Mouse (Mus musculus) kidney, embryonic 16.5 days (tissue): ENCODE measurements around the gene Fam155a. TPM values are rescaled to one million over a fixed set of nuclear protein-coding genes. Genes with fewer than 3 reads are reported as not detected.

Experiments
- ATAC-seq: fragments of 200-750 bp; cut with Nextera tagmentation; 2 replicates; pipeline ENCODE4 v1.8.0; 2017; ENCODE audit warnings: moderate TSS enrichment; ENCODE audit not compliant: low FRiP score, low TSS enrichment
- H3K27ac ChIP-seq: fragments of 300-500 bp; sonication (generic); 2 replicates; pipeline ENCODE4 v1.5.1; 2014; ENCODE audit warnings: low read length
- H3K27me3 ChIP-seq: fragments of 300-500 bp; sonication (generic); 2 replicates; pipeline ENCODE4 v1.6.1; 2014; ENCODE audit warnings: low read length, control low read depth, mixed read lengths; ENCODE audit not compliant: insufficient read depth
- H3K36me3 ChIP-seq: fragments of 300-500 bp; sonication (generic); 2 replicates; pipeline ENCODE4 v1.6.1; 2014; ENCODE audit warnings: low read length, control low read depth, mixed read lengths; ENCODE audit not compliant: insufficient read depth
- H3K4me1 ChIP-seq: fragments of 300-500 bp; sonication (generic); 2 replicates; pipeline ENCODE4 v1.6.1; 2014; ENCODE audit warnings: low read length, control low read depth, mixed read lengths; ENCODE audit not compliant: insufficient read depth
- H3K4me2 ChIP-seq: fragments of 300-500 bp; sonication (generic); replicated peaks from 2 replicates; pipeline ENCODE4 v1.6.1; 2014; ENCODE audit warnings: low read depth, low read length
- H3K4me3 ChIP-seq: fragments of 300-500 bp; sonication (generic); 2 replicates; pipeline ENCODE4 v1.5.1; 2014; ENCODE audit warnings: mild to moderate bottlenecking, low read length
- H3K9ac ChIP-seq: fragments of 300-500 bp; sonication (generic); replicated peaks from 2 replicates; pipeline ENCODE4 v1.6.1; 2014; ENCODE audit warnings: low read length
- H3K9me3 ChIP-seq: fragments of 300-500 bp; sonication (generic); 2 replicates; pipeline ENCODE4 v1.6.1; 2016; ENCODE audit warnings: low read length, control low read depth
- WGBS: fragments of 180-500 bp; shearing (Covaris S2); extraction: QIAGEN DNeasy Blood & Tissue Kit; methylation state at CpG from one replicate; pipeline ENCODE4 v1.1.7; 2014; 5-methylcytosine and 5-hydroxymethylcytosine counted together
- polyA plus RNA-seq: library from polyadenylated mRNA; unstranded; fragments of >200 nt; fragmentation: Nextera tagmentation; extraction: Ambion mirVana; gene quantifications from 2 replicates; pipeline ENCODE4 v1.2.1, GENCODE M21; 2015

Gene Fam155a
- polyA plus RNA-seq, 1 experiment from 2014 or later: 0.27 TPM

DNA sequence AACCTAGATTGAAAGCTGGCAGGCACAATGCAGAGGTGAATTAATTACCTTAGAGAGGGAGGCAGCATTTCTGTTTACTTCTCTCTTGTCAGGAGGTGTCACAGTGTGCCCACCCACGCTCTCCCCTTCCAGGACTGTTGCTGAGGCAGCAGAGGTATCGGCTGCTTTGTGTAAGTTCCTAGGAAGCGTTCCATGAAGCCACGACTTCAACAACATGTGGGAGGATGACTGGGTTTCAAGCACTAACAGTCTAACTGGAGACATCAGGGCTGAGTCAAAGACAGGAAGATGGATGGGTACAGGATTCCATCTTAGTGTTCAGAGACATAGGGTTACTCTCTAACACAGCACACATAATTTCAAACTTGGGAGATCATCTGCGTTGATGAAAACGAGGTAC, 189.1 kb downstream of the Fam155a start:
- no peaks in the 10 kb centered on the region for H3K9me3 ChIP-seq
- no peaks in the 10 kb centered on the region for H3K4me1 ChIP-seq
- no peak overlapping the region for H3K4me2 ChIP-seq
- no peaks in the 10 kb centered on the region for H3K27me3 ChIP-seq
- 19% methylated on average over 6 of the region's 6 CpGs for WGBS
- H3K27ac ChIP-seq: no peak overlapping the region
- H3K36me3 ChIP-seq: no peaks in the 10 kb centered on the region
- ATAC-seq: peak; percentile 76
- no peak overlapping the region for H3K4me3 ChIP-seq
- no peak overlapping the region for H3K9ac ChIP-seq

DNA sequence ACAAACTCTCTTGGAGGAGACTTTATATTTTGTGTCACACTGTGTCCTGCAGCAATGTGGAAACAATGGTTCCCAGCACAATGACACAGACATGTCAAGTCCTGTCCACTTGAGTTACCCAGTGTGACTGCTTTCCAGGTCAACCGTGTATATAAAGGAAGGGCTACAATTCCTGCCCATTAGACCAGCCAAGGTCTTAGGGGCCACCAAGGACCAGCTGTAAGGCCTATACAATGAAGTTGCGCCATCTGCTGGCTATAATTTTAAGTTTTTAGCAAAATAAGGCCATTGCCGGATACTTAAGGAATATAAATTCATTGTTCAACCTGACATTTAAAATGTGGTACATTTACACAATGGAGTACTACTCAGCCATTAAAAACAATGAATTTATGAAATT, 190.8 kb downstream of the Fam155a start:
- no peak overlapping the region for H3K27ac ChIP-seq
- ATAC-seq: no peak
- WGBS: 34% methylated on average over 3 of the region's 3 CpGs

DNA sequence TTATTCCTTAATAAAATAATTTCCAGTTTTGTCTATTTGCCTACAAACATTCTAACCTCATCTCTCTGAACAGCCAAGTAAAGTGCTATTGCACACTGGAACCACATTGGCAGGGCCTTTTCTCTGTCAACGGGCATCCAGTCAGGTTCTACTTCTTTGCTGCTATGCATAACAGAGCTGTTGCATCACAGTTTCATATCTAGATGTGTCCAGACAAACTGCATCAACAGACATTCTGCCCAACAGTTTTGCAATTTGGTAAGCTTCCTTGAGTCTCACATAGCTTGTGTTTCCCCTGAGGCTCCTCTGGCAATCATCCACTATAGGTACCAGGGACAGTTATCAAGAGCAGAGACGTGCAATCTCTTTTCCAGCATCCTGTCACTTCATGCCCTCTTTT, 199.0 kb downstream of the Fam155a start:
- Histone ChIP-seq H3K4me2 (no peak overlapping the region), H3K27me3 (no peaks in the 10 kb centered on the region), H3K9ac (no peak overlapping the region), H3K4me3 (no peak overlapping the region), H3K36me3 (no peaks in the 10 kb centered on the region), H3K27ac (no peak overlapping the region), H3K9me3 (no peaks in the 10 kb centered on the region), H3K4me1 (no peaks in the 10 kb centered on the region)
- 81% methylated on average over 2 of the region's 2 CpGs for WGBS
- no peak for ATAC-seq

More for the DNA sequence above, 190.8 kb downstream of the Fam155a start:
- no peak overlapping the region for H3K4me3 ChIP-seq
- no peaks in the 10 kb centered on the region for H3K9me3 ChIP-seq
- no peaks in the 10 kb centered on the region for H3K27me3 ChIP-seq
- no peak overlapping the region for H3K4me2 ChIP-seq
- H3K36me3 ChIP-seq: no peaks in the 10 kb centered on the region
- no peak overlapping the region for H3K9ac ChIP-seq
- H3K4me1 ChIP-seq: no peaks in the 10 kb centered on the region

DNA sequence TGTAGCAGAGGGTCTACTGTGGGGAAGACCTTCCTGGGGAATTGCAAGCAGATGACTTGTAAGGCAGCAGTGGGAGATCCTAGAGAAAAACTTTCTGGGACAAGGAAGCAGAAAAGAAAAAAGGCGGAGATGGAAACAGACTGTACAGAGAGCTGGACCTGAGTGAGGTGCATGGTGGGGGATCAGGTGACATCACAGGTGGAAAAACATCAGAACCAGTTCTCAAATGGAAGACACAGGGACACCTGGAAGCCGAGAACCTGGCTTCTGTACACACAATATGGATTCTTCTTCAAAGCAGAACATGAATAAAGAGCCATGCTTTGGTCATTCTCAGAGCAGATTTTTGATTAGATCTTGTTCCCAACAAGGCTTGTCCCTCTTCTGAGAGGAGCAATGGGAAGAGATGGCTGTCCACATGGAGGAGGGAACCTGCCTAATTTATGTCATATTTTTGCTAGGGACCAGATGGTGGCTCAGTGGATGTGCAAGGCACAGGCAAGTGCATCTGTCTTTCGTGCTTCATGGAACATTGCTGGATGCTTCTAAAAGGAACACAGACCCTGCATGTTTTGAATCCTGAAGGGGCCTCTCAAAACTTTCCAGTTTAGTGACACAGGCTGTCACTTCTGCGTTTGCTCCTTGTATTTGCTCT, 201.3 kb downstream of the Fam155a start:
- ATAC-seq: no peak
- no peak overlapping the region for H3K9ac ChIP-seq
- 79% methylated on average over 4 of the region's 4 CpGs for WGBS

DNA sequence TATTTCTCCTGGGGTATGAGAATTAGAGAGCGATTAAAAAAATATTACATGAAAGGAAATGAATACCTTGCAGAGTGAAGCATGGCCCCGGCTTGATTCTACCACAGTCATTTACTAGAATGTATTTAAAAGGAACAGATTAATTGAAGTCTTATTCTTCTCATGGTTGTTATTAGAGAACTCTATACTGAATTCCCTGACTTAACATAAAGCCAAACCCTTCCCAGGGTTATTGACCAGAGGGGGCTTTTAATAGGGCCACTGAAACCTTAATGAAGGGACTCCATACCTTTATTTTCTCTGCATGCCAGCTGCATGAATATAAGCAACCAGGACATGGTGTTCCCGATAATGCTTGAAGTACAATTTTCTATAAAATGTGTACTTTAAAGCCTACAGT, 221.8 kb downstream of the Fam155a start:
- H3K27me3 ChIP-seq: no peaks in the 10 kb centered on the region
- no peak for ATAC-seq
- WGBS: 94% methylated on average over 3 of the region's 3 CpGs
- no peak overlapping the region for H3K27ac ChIP-seq
- no peaks in the 10 kb centered on the region for H3K36me3 ChIP-seq
- H3K4me2 ChIP-seq: no peak overlapping the region
- H3K9ac ChIP-seq: no peak overlapping the region
- H3K9me3 ChIP-seq: no peaks in the 10 kb centered on the region
- no peak overlapping the region for H3K4me3 ChIP-seq
- H3K4me1 ChIP-seq: no peaks in the 10 kb centered on the region

More for the DNA sequence above, 201.3 kb downstream of the Fam155a start:
- H3K4me3 ChIP-seq: no peak overlapping the region
- H3K36me3 ChIP-seq: no peaks in the 10 kb centered on the region
- H3K4me1 ChIP-seq: no peaks in the 10 kb centered on the region
- H3K9me3 ChIP-seq: no peaks in the 10 kb centered on the region
- H3K27ac ChIP-seq: no peak overlapping the region
- H3K27me3 ChIP-seq: no peaks in the 10 kb centered on the region
- H3K4me2 ChIP-seq: no peak overlapping the region

DNA sequence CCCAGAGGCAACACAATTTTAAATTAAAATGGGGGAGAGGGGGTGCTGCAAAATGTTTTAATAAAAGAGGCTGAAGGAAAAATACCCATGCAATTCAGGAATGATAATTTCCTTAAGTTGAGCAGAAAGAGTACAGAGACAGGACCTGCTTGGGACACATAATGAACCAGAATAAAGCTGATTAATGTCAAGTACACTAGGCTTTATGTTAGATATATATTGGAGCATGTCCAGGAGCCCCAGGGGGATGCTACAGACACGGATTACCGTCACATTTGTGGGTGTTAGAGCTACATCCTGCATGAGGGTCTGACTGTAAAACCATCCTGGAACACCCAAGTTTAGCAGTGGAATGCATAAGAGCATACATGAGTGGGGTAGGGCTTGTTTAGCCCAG, 223.4 kb downstream of the Fam155a start:
- Histone ChIP-seq H3K36me3 (no peaks in the 10 kb centered on the region), H3K27ac (no peak overlapping the region), H3K4me2 (no peak overlapping the region), H3K9me3 (no peaks in the 10 kb centered on the region), H3K27me3 (no peaks in the 10 kb centered on the region), H3K4me1 (no peaks in the 10 kb centered on the region), H3K4me3 (no peak overlapping the region), H3K9ac (no peak overlapping the region)
- no peak for ATAC-seq
- 54% methylated on average over 2 of the region's 2 CpGs for WGBS

DNA sequence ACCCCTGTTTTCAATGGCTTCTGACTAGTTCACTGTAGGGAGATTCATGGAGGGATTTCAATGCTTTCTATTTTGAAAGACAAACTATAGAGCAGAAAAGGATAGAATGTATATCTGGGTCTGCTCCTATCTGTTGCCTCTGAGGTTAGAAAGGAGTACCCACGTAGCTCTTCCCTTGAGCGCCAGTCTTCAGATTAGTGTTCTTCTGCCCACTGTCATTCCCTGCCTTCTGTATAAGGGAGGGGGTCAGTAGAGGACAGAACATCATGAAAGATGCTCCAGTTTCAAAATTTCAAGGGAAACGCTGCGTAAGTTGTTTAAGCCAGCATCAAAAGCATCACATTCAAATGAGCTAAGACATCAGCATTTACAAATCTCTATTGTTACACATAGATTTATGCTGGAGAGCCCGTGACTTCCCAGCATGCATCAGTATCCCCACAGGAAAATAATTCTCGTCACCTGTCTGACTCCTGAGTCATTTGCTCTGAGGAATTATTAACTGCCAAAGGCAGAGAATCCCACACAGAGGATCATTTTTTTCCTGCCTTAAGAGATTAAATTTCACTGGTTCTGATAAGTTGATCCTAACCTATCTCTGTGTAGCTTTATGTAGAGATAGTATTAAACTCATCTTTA, 223.9 kb downstream of the Fam155a start:
- Histone ChIP-seq H3K4me2 (no peak overlapping the region), H3K36me3 (no peaks in the 10 kb centered on the region), H3K4me3 (no peak overlapping the region), H3K9me3 (no peaks in the 10 kb centered on the region), H3K27ac (no peak overlapping the region), H3K9ac (no peak overlapping the region), H3K27me3 (no peaks in the 10 kb centered on the region), H3K4me1 (no peaks in the 10 kb centered on the region)
- ATAC-seq: no peak
- 64% methylated on average over 6 of the region's 6 CpGs for WGBS

DNA sequence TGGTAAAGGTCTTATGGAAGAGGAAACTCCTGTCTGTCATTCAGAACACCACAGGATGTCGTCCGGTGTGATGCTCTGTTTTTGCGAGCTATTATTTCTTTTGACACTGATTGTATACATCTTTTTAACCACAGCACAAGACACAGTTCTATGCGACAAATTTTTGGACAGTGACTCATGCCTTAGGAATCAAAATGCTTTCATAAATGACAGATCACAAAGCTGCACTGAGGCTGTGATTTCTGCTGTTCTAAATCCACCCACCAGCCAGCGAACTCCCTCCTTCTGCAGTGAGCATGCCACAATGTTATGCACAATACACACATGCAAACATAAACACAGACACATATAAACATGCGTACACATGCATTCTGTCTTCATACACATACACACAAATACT, 224.5 kb downstream of the Fam155a start:
- Histone ChIP-seq H3K36me3 (no peaks in the 10 kb centered on the region), H3K27ac (no peak overlapping the region), H3K27me3 (no peaks in the 10 kb centered on the region), H3K9me3 (no peaks in the 10 kb centered on the region), H3K4me2 (no peak overlapping the region), H3K4me1 (no peaks in the 10 kb centered on the region), H3K4me3 (no peak overlapping the region), H3K9ac (no peak overlapping the region)
- ATAC-seq: no peak
- WGBS: 66% methylated on average over 6 of the region's 6 CpGs

DNA sequence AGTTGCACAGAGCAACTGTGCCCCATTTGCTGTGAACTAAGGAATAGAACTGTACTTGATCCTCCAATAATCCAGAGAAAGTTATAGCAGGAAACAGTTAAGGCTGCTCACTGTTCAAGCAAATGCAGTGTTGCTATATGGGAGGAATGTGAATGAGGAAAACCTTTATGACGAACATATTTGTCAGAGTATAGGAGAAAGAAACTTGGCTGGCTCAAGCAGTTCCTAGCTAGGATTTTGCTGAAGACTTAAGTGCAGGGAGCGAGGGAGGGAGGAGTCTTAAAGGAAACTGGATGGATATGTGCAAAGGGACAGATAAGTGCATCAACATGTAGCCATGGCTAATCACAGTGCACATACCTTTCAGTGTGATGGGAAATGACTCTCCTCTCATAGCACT, 225.3 kb downstream of the Fam155a start:
- Histone ChIP-seq H3K4me2 (no peak overlapping the region), H3K4me1 (no peaks in the 10 kb centered on the region), H3K36me3 (no peaks in the 10 kb centered on the region), H3K27ac (no peak overlapping the region), H3K4me3 (no peak overlapping the region), H3K27me3 (no peaks in the 10 kb centered on the region), H3K9me3 (no peaks in the 10 kb centered on the region), H3K9ac (no peak overlapping the region)
- ATAC-seq: no peak
- 66% methylated on average over 2 of the region's 2 CpGs for WGBS

DNA sequence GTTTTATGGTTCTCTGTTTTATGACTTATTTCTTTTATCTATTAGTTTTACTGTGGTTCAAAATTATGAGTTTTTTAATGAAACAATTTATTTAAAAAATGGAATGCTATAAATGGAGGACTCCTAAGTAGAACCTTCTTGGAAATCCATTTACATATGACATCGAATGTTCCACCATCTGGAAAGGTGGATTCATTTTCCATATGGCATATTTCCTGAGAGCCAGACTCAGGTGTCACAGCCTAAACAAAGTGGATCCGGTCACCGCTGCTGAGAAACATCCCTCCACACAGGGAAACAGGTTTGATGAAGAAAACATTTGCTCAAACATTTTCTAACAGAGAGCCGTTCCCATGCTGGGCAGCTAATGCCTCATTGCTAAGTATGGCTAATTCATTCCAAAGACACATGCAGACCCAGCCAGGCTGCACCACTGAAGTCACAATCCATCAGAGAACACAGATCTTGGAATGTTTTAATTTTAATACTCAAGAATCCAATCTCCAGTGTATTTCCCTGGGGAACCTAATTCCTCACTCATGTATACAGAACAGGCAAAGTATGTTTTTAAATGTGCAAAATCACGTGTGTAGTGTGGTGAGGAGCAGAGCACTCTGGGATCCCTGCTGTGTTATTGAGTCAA, 235.1 kb downstream of the Fam155a start:
- Histone ChIP-seq H3K9ac (no peak overlapping the region), H3K9me3 (no peaks in the 10 kb centered on the region; the same call in 1 of the 2 replicates), H3K27me3 (no peaks in the 10 kb centered on the region), H3K4me3 (no peak overlapping the region), H3K4me2 (no peak overlapping the region), H3K36me3 (no peaks in the 10 kb centered on the region), H3K4me1 (no peaks in the 10 kb centered on the region), H3K27ac (no peak overlapping the region)
- ATAC-seq: no peak
- 78% methylated on average over 5 of the region's 5 CpGs for WGBS
